Mouse (Mus musculus) myocyte (in vitro differentiated cells): ENCODE results near the gene Brinp1. TPM values are rescaled to one million over a fixed set of nuclear protein-coding genes. Genes with fewer than 3 reads are reported as not detected.

Source experiments
- H3K27me3 ChIP-seq: one replicate; pipeline ENCODE4 v1.6.1; 2011; ENCODE audit not compliant: control insufficient read depth, insufficient read depth, insufficient read length
- H3K36me3 ChIP-seq: one replicate; pipeline ENCODE4 v1.6.1; 2011; ENCODE audit not compliant: control insufficient read depth, insufficient read depth
- H3K4me2 ChIP-seq: one replicate; pipeline ENCODE4 v1.6.1; 2011; ENCODE audit warnings: low read depth, control low read depth
- H3K4me3 ChIP-seq: one replicate; pipeline ENCODE4 v1.5.1; 2011; ENCODE audit warnings: mild to moderate bottlenecking, control low read depth, moderate library complexity
- H3K79me2 ChIP-seq: one replicate; pipeline ENCODE4 v1.6.1; 2011; ENCODE audit not compliant: control insufficient read depth, insufficient read depth
- H3ac ChIP-seq: one replicate; pipeline ENCODE4 v1.6.1; 2011; ENCODE audit not compliant: control insufficient read depth, insufficient read length
- CEBPB ChIP-seq: IDR thresholded peaks from 2 replicates; pipeline ENCODE4 v1.6.1; 2011; ENCODE audit warnings: mild to moderate bottlenecking, moderate library complexity; ENCODE audit not compliant: poor library complexity, insufficient read depth, severe bottlenecking
- E2F4 ChIP-seq: IDR thresholded peaks from one replicate; pipeline ENCODE4 v1.6.1; 2011; ENCODE audit warnings: mild to moderate bottlenecking, control low read depth, moderate library complexity; ENCODE audit not compliant: insufficient read depth
- MAX ChIP-seq: IDR thresholded peaks from one replicate; pipeline ENCODE4 v1.6.1; 2011; ENCODE audit warnings: low read depth, mild to moderate bottlenecking, control low read depth
- MYOD1 ChIP-seq, 3 experiments: IDR thresholded peaks; one replicate each; pipeline ENCODE4 v1.6.1; 2011; ENCODE audit warnings: control low read depth in 2 of 3, low read depth in 2 of 3, mild to moderate bottlenecking in 2 of 3, moderate library complexity in 1 of 3; ENCODE audit not compliant: insufficient read length in 2 of 3, control insufficient read depth in 1 of 3
- MYOG ChIP-seq, 3 experiments: IDR thresholded peaks; one replicate each; pipeline ENCODE4 v1.6.1; 2011; ENCODE audit warnings: control low read depth in 2 of 3, low read depth in 2 of 3, mild to moderate bottlenecking in 2 of 3; ENCODE audit not compliant: insufficient read length in 2 of 3, control insufficient read depth in 1 of 3, insufficient read depth in 1 of 3
- POLR2A ChIP-seq: IDR thresholded peaks from one replicate; pipeline ENCODE4 v1.6.1; 2011; ENCODE audit warnings: low read depth, mild to moderate bottlenecking, control low read depth, moderate library complexity; ENCODE audit not compliant: insufficient read length
- POLR2AphosphoS2 ChIP-seq: IDR thresholded peaks from one replicate; pipeline ENCODE4 v1.6.1; 2011; ENCODE audit warnings: low read depth, control low read depth; ENCODE audit not compliant: insufficient read length
- REST ChIP-seq: IDR thresholded peaks from one replicate; pipeline ENCODE4 v1.6.1; 2011; ENCODE audit warnings: mild to moderate bottlenecking, control low read depth, moderate library complexity; ENCODE audit not compliant: insufficient read depth, insufficient read length
- SRF ChIP-seq: IDR thresholded peaks from one replicate; pipeline ENCODE4 v1.6.1; 2011; ENCODE audit warnings: low read depth; ENCODE audit not compliant: control insufficient read depth, insufficient read length
- TCF12 ChIP-seq: IDR thresholded peaks from one replicate; pipeline ENCODE4 v1.6.1; 2011; ENCODE audit warnings: mild to moderate bottlenecking, control low read depth; ENCODE audit not compliant: poor library complexity, insufficient read depth, severe bottlenecking
- TCF3 ChIP-seq: IDR thresholded peaks from one replicate; pipeline ENCODE4 v1.6.1; 2011; ENCODE audit warnings: low read depth, control low read depth; ENCODE audit not compliant: insufficient read length
- USF1 ChIP-seq: IDR thresholded peaks from one replicate; pipeline ENCODE4 v1.6.1; 2011; ENCODE audit warnings: low read depth, mild to moderate bottlenecking, control low read depth, moderate library complexity
- polyA plus RNA-seq: library from polyadenylated mRNA; unstranded; fragments of >200 nt; fragmentation: generic; extraction: Trizol; gene quantifications from one replicate; pipeline ENCODE4 v1.2.1, GENCODE M21; 2012; ENCODE audit warnings: missing spikeins

Gene Brinp1
- polyA plus RNA-seq, 1 experiment: 0.02 TPM

GRCm38 (mm10) chr4:68765772-68766573 lies 188.2 kb downstream of the Brinp1 start:
- no peak overlapping the region for H3K4me3 ChIP-seq
- H3K27me3 ChIP-seq: no peaks in the 10 kb centered on the region
- H3K4me2 ChIP-seq: no peak overlapping the region
- TF ChIP-seq SRF: no peak
- no peak for TF ChIP-seq TCF3
- no peak for TF ChIP-seq MYOD1 (IDR thresholded peaks at IDR 0.05; ENCODE audit: control insufficient read depth in 1 of 3, insufficient read length in 2 of 3, low read depth in 2 of 3)
- no peak for TF ChIP-seq POLR2AphosphoS2
- TF ChIP-seq POLR2A: no peak
- no peak for TF ChIP-seq E2F4
- no peak for TF ChIP-seq REST
- TF ChIP-seq MYOG (IDR thresholded peaks at IDR 0.05; ENCODE audit: control insufficient read depth in 1 of 3, insufficient read depth in 1 of 3, insufficient read length in 2 of 3, low read depth in 2 of 3): no peak
- no peak for TF ChIP-seq MAX
- TF ChIP-seq TCF12: no peak
- no peak for TF ChIP-seq CEBPB
- TF ChIP-seq USF1: no peak
- no peaks in the 10 kb centered on the region for H3K36me3 ChIP-seq
- H3K79me2 ChIP-seq: no peaks in the 10 kb centered on the region
- H3ac ChIP-seq: no peak overlapping the region

GRCm38 (mm10) chr4:68764937-68765336 lies 189.3 kb downstream of the Brinp1 start:
- Histone ChIP-seq H3K4me3 (no peak overlapping the region), H3K36me3 (no peaks in the 10 kb centered on the region), H3K27me3 (no peaks in the 10 kb centered on the region), H3K4me2 (no peak overlapping the region), H3K79me2 (no peaks in the 10 kb centered on the region), H3ac (no peak overlapping the region)
- TF ChIP-seq MAX (no peak), REST (no peak), E2F4 (no peak), POLR2AphosphoS2 (no peak), MYOG (IDR thresholded peaks at IDR 0.05; ENCODE audit: control insufficient read depth in 1 of 3, insufficient read depth in 1 of 3, insufficient read length in 2 of 3, low read depth in 2 of 3) (no peak), SRF (no peak), POLR2A (no peak), USF1 (no peak), TCF3 (no peak), TCF12 (no peak), CEBPB (no peak), MYOD1 (IDR thresholded peaks at IDR 0.05; ENCODE audit: control insufficient read depth in 1 of 3, insufficient read length in 2 of 3, low read depth in 2 of 3) (no peak)

- Histone ChIP-seq H3K4me3 (no peak overlapping the region), H3K4me2 (no peak overlapping the region), H3ac (no peak overlapping the region), H3K79me2 (no peaks in the 10 kb centered on the region), H3K36me3 (no peaks in the 10 kb centered on the region), H3K27me3 (no peaks in the 10 kb centered on the region)
- TF ChIP-seq REST: no peak
Observed at GRCm38 (mm10) chr4:68720983-68721382, 233.2 kb downstream of the Brinp1 start.
